Mouse (Mus musculus) lung, adult 2 months (tissue): ENCODE results near the gene Smco1. TPM values are rescaled to one million over a fixed set of nuclear protein-coding genes. Genes with fewer than 3 reads are reported as not detected.
"Not testable (repeated sequence)": the region's sequence is repeated elsewhere in the genome, so short reads cannot be mapped to it uniquely, and the experiment has no call there.

Experiments used
- DNase-seq: peaks from one replicate; pipeline ENCODE4 v3.0.0; 2022
- H3K4me1 ChIP-seq: fragments of 200-500 bp; 2 replicates; pipeline ENCODE4 v1.6.1; 2011; ENCODE audit warnings: low read length; ENCODE audit not compliant: control insufficient read depth, insufficient read depth
- H3K4me3 ChIP-seq: fragments of 200-500 bp; replicated peaks from 2 replicates; pipeline ENCODE3; 2011; ENCODE audit warnings: low read depth, mild to moderate bottlenecking, control low read depth, low read length; ENCODE audit errors: extremely low read depth
- CTCF ChIP-seq: fragments of 200-500 bp; IDR thresholded peaks from 2 replicates; pipeline ENCODE4 v1.5.1; 2011; ENCODE audit warnings: mild to moderate bottlenecking, low read length, control low read depth; ENCODE audit not compliant: insufficient read depth
- POLR2A ChIP-seq: fragments of 200-500 bp; IDR thresholded peaks from 2 replicates; pipeline ENCODE4 v1.6.1; 2011; ENCODE audit warnings: low read depth, mild to moderate bottlenecking, control low read depth, low read length, borderline replicate concordance; ENCODE audit errors: extremely low read depth
- WGBS: fragments of 180-500 bp; shearing (Covaris S2); methylation state at CpG from one replicate; pipeline ENCODE4 v1.1.7; 2018; 5-methylcytosine and 5-hydroxymethylcytosine counted together
- polyA plus RNA-seq: library from polyadenylated mRNA; depleted of rRNA; stranded (reverse); fragments of >200 nt; gene quantifications from 2 replicates; pipeline ENCODE4 v1.2.3, GENCODE M21; 2012

Gene Smco1
- polyA plus RNA-seq, 1 experiment = 0.13 TPM

DNA sequence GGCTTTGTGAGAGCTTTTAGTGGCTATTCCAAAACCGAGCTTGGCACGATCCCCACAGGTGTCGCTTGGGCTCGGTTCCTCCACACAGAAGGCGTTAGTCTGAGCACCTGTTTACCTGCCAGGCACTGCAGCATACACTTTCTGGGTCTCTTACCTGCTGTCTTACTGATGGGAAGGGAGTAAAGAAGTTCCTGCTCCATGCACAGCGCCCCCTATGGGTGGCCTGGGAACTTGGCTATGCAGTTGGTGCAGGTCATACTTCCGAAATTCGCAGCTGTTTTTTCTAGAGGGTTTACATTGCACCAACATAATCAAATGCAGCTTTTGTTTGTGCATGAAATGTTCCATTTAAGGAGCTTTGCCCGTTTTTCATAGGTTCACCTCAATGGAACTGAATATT is 2.1 kb downstream of the Smco1 start:
- 60% methylated on average over 9 of the region's 9 CpGs for WGBS
- DNase-seq = no peak
- Histone ChIP-seq H3K4me1 (peaks cover 6% of the 10 kb centered on the region), H3K4me3 (no peak overlapping the region)
- TF ChIP-seq CTCF = peak; percentile 47
- TF ChIP-seq POLR2A = no peak

DNA sequence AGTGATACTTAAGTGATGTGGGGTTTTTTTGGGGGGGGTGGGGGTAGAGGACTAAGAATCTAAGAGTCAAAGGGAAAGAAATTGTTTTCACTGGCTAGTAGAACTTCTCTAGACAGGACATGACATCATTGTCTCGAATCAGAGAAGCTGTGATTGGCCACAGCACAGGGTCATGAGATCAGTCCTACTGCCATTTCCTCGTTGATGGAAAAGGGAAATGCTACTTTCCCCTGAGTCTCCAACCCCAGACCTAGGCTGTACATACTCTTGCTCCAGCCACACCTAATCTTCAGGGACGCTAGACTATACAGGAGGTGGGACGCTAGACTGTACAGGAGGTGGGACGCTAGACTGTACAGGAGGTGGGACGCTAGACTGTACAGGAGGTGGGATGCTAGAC is 3.8 kb downstream of the Smco1 start:
- 81% methylated on average over 6 of the region's 6 CpGs for WGBS
- TF ChIP-seq CTCF = no peak
- TF ChIP-seq POLR2A = no peak
- Histone ChIP-seq H3K4me1 (peaks cover 9% of the 10 kb centered on the region), H3K4me3 (no peak overlapping the region)
- no peak for DNase-seq

DNA sequence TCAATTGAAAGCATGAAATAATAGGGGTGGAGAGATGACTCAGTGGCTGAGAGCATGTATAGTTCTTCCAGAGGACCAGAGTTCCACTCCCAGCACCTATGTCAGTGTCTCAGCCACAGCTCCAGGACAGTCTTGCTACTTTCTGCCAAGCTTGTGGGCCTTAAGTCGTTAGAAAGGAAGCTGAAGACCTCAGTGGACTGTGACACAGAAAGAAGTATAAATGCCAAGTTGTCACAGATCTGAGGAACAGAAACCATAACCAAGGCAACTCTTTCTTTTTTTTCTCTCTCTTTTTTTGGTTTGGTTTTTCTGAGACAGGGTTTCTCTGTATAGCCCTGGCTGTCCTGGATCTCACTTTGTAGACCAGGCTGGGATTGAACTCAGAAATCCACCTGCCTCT is 4.6 kb downstream of the Smco1 start:
- TF ChIP-seq CTCF (no peak), POLR2A (no peak)
- WGBS = 67% methylated on average over 1 of the region's 1 CpGs
- Histone ChIP-seq H3K4me3 (no peak overlapping the region), H3K4me1 (peaks cover 9% of the 10 kb centered on the region)
- no peak for DNase-seq

DNA sequence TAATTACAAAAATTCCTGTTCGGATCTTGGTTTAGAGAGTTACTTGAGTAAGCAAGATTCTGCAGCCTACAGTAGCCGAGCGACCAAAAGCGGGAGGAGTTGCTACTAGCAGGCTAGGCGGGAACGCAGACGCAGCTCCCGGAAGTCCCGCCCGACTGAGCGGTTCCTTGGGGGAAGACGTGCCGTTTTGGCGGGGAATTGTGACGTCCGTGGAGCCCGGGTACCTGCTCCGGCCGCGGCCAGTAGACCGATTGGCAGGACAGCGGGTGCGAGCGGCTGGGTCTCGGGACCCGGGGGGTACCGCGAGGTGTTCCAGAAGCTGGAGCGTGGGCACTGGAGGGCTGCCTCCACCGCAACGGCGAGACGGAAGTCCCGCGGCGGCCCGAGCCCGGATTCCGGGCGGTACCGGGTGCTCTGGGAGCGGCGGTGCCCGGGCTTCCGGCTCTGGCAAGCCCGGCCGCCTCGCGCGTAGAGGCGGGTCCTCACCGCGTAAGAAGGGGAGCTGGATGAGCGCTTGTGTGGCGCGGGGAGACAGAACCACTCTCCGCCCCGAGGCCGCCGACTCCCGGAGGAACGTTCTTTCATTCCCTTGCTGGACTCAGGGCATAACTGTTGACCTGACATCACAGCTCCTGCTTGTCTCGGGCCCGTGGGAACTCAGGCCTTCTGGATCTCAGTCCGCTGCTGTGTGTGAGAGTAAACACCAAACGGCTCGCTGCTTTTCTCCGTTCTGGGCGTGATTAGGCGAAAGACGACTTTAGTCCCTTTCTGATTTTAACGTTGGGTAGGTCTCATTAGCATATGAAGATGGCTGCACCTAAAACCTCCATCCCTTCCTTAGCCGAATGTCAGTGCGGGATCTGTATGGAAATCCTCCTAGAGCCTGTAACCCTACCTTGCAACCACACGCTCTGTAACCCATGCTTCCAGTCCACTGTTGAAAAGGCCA is 6.3 kb downstream of the Smco1 start, which contains the start of gene Rnf168:
TSS of gene Rnf168 (plus strand) at position 152 of the 949 bp plus-strand sequence.
- peak; percentile 93 for DNase-seq
- Histone ChIP-seq H3K4me3 (peak within 1 kb of the TSS; percentile 84), H3K4me1 (peaks cover 11% of the 10 kb centered on the region)
- under 1% methylated on average over 75 of the region's 75 CpGs for WGBS
- TF ChIP-seq CTCF = no peak
- TF ChIP-seq POLR2A = peak; percentile 71; the same call in 1 of the 2 replicates

DNA sequence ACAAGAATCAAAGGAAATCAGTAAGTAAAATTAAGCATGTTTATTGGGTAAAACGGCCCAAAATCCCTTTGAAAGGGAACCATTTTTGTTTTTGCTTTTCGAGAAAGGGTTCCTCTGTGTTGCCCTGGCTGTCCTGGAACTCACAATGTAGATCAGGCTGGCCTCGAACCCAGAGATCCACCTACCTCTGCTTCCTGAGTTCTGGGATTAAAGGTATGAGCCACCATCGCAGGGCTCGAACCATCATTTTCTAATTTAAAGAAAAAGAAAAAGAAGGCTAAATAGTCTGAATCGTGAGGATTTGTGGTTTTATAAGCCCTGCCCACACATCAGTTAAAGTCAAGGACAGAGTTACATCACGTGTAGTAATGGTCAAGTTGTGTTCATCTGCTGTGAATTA is 7.1 kb downstream of the Smco1 start:
- 27% methylated on average over 7 of the region's 7 CpGs for WGBS
- no peak for DNase-seq
- Histone ChIP-seq H3K4me3 (peak overlapping the region; percentile 84), H3K4me1 (peaks cover 11% of the 10 kb centered on the region)
- TF ChIP-seq POLR2A (no peak), CTCF (no peak)

DNA sequence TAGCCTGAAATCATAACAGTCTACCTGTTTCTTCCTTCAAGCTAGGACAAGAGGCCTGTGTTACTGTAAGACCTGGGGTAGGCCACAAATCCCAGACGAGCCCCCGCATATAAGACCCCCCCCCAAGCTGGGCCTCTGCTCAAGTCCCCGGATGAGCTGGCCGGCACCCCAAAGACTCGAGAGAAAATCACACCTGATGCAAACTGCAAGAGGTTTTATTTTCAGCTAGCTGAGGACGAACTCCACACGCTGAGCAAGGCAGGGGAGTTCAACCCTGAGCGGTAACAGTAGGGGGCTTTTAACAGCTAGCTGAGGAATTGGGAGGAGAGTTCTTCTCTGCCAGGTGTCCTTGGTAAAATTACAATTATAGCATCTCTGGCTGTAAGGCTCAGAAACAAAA is 8.9 kb downstream of the Smco1 start:
- no peak overlapping the region for H3K4me3 ChIP-seq
- whole genome bisulfite sequencing = 98% methylated on average over 8 of the region's 8 CpGs
- H3K4me1 ChIP-seq = peaks cover 11% of the 10 kb centered on the region
- no peak for DNase-seq
- TF ChIP-seq POLR2A (no peak), CTCF (no peak)

DNA sequence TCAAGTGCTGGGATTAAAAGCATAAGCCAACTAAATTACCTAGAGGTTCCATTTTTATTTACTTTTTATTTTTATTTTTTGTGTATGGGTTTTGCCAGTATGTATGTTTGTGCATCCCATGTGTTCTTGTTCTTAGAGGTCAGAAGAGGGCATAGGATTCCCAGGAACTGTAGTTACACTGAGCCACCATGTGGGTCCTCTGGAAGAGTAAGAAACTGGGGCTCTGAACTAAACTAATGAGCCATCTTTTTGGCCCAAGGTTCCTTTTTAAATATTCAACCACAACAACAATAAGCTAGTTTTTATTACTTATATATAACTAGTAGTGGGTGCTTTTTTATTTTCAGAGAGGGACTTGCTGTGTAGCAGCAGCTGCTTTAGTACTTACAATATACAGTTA is 11.3 kb downstream of the Smco1 start:
- no peak for TF ChIP-seq CTCF
- TF ChIP-seq POLR2A = no peak
- Histone ChIP-seq H3K4me1 (peaks cover 6% of the 10 kb centered on the region), H3K4me3 (no peak overlapping the region)
- DNase-seq = no peak

DNA sequence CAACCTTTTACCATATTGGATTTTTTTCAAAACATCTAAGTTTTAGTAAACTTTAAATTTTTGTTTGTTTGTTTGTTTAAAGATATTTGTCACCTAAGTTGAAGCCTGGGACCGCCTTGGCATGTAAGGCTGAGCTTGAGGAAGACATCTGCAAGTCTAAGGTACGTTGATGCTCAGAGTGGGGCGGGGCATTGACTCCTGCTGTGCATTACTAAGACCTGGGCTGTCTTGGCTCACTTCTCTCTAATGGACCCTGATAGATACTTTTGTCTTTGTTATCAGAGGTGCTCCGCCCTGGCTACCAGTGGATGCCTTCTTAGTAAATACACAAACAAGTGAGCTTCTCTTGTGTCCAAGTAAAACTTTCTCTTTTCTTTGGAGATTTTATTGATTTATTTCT is 20.6 kb downstream of the Smco1 start:
- TF ChIP-seq CTCF (no peak), POLR2A (no peak)
- Histone ChIP-seq H3K4me3 (no peak overlapping the region), H3K4me1 (no peaks in the 10 kb centered on the region)
- 96% methylated on average over 4 of the region's 4 CpGs for WGBS
- DNase-seq = no peak

DNA sequence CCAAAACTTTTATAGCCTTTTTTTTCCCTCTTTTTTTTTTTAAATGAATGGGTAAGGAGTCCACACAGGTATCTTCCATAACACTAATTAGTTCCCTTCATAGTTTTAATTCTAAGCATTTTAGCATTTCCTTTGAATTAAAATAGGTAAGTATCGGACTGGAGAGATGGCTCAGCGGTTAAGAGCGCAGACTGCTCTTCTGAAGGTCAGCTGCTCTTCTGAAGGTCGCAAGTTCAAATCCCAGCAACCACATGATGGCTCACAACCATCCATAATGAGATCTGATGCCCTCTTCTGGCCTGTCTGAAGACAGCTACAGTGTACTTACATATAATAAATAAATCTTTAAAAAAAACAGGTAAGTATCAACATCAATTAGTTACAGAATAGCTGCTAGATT is 28.3 kb downstream of the Smco1 start:
- not testable (repeated sequence) for DNase-seq, H3K4me1 ChIP-seq, H3K4me3 ChIP-seq
- WGBS = 94% methylated on average over 4 of the region's 4 CpGs

DNA sequence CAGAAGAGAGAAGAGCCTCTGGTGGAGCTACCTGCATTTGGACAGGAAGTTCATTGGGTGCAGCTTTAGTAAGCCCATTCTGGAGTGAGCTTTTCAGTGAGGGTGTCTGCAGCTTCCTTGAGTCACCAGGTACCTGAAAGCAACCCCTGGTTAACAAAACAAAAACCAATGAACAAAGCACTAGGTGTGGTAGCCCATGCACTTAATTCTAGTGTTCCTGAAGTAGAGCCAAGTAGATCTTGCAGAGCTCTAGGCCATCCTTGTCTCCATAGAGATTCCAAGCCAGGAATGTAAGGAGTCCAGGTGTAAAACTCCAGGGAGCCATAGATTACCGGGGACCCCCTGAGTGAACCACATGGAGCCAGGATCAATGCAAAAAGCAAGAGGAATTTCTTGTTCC is 31.8 kb downstream of the Smco1 start:
- no peaks in the 10 kb centered on the region for H3K4me1 ChIP-seq
- TF ChIP-seq CTCF (no peak), POLR2A (no peak)
- DNase-seq = no peak
- H3K4me3 ChIP-seq = no peak overlapping the region
- WGBS = 61% methylated on average over 1 of the region's 1 CpGs
